Mouse (Mus musculus) CH12.LX (cell line): Measurements from ENCODE around the gene Phf1. TPM values are rescaled to one million over a fixed set of nuclear protein-coding genes. Genes with fewer than 3 reads are reported as not detected.

Experiments used
- DNase-seq: peaks from one replicate; pipeline ENCODE4 v3.0.0-alpha.2; 2013; ENCODE audit errors: extremely low read depth
- H3K27ac ChIP-seq: 2 replicates; pipeline ENCODE4 v1.5.1; 2012; ENCODE audit warnings: low read depth, mild to moderate bottlenecking, control low read depth, moderate library complexity; ENCODE audit not compliant: insufficient read depth
- H3K27me3 ChIP-seq: replicated peaks from 2 replicates; pipeline ENCODE3; 2012; ENCODE audit warnings: inconsistent platforms
- H3K36me3 ChIP-seq, 2 experiments: replicated peaks in 1 of 2; 2 replicates each; pipeline versions ENCODE3 to v1.6.1; 2012; ENCODE audit warnings: inconsistent platforms in 1 of 2, low read length in 1 of 2, mild to moderate bottlenecking in 1 of 2, mixed read lengths in 1 of 2, moderate library complexity in 1 of 2; ENCODE audit not compliant: control insufficient read depth in 1 of 2, insufficient read depth in 1 of 2
- H3K4me1 ChIP-seq, 2 experiments: 2 replicates each; pipeline ENCODE4 v1.6.1; 2012; ENCODE audit warnings: inconsistent platforms in 1 of 2, moderate library complexity in 1 of 2; ENCODE audit not compliant: insufficient read depth in 2 of 2, control insufficient read depth in 1 of 2
- H3K4me2 ChIP-seq: 2 replicates; pipeline ENCODE4 v1.6.1; 2012; ENCODE audit warnings: low read depth, mild to moderate bottlenecking, control low read depth; ENCODE audit not compliant: poor library complexity, insufficient read depth, severe bottlenecking
- H3K4me3 ChIP-seq, 3 experiments: fragments of 150-350 bp in 1 of 3; sonication (generic) in 1 of 3; replicated peaks in 1 of 3; 2 replicates each; pipeline versions ENCODE3 to v1.5.1; 2011 to 2012; ENCODE audit warnings: low read depth in 2 of 3, low read length in 2 of 3, mild to moderate bottlenecking in 2 of 3, moderate library complexity in 2 of 3, control low read depth in 1 of 3, improper control_type of control experiment in 1 of 3, inconsistent platforms in 1 of 3, mixed read lengths in 1 of 3; ENCODE audit not compliant: poor library complexity in 1 of 3
- H3K79me2 ChIP-seq: replicated peaks from 2 replicates; pipeline ENCODE4 v1.6.1; 2012; ENCODE audit warnings: mild to moderate bottlenecking, moderate library complexity; ENCODE audit not compliant: control insufficient read depth, poor library complexity, insufficient read depth, severe bottlenecking; ENCODE audit errors: extremely low read depth
- H3K9ac ChIP-seq: 2 replicates; pipeline ENCODE4 v1.6.1; 2012; ENCODE audit warnings: low read depth, mild to moderate bottlenecking, control low read depth, moderate library complexity; ENCODE audit not compliant: insufficient read depth
- H3K9me3 ChIP-seq: replicated peaks from 2 replicates; pipeline ENCODE3; 2012; ENCODE audit warnings: low read length, inconsistent platforms, mixed read lengths
- BHLHE40 ChIP-seq: IDR thresholded peaks from 2 replicates; pipeline ENCODE4 v1.6.1; 2011; ENCODE audit warnings: mild to moderate bottlenecking, low read depth, low read length, improper control_type of control experiment
- E2F4 ChIP-seq: IDR thresholded peaks from 2 replicates; pipeline ENCODE4 v1.6.1; 2011; ENCODE audit warnings: low read depth, low read length, improper control_type of control experiment; ENCODE audit not compliant: insufficient replicate concordance
- EP300 ChIP-seq: IDR thresholded peaks from 2 replicates; pipeline ENCODE4 v1.6.1; 2011; ENCODE audit warnings: low read length, improper control_type of control experiment
- HCFC1 ChIP-seq: IDR thresholded peaks from 2 replicates; pipeline ENCODE4 v1.6.1; 2012; ENCODE audit warnings: low read depth, mild to moderate bottlenecking, inconsistent platforms, low read length, improper control_type of control experiment
- JUND ChIP-seq: conservative IDR thresholded peaks from 2 replicates; pipeline ENCODE4 v1.6.1; 2011; ENCODE audit warnings: low read depth, low read length, improper control_type of control experiment
- KAT2A ChIP-seq: IDR thresholded peaks from 2 replicates; pipeline ENCODE4 v1.6.1; 2012; ENCODE audit warnings: low read length, improper control_type of control experiment, inconsistent platforms; ENCODE audit not compliant: insufficient replicate concordance
- MAZ ChIP-seq: IDR thresholded peaks from 2 replicates; pipeline ENCODE4 v1.6.1; 2012; ENCODE audit warnings: low read depth, mild to moderate bottlenecking, inconsistent platforms, low read length, improper control_type of control experiment, moderate library complexity
- MEF2A ChIP-seq: IDR thresholded peaks from 2 replicates; pipeline ENCODE4 v1.6.1; 2014; ENCODE audit warnings: low read depth, mild to moderate bottlenecking, inconsistent platforms, low read length, improper control_type of control experiment, borderline replicate concordance
- PAX5 ChIP-seq: IDR thresholded peaks from 2 replicates; pipeline ENCODE4 v1.6.1; 2012; ENCODE audit warnings: low read length, inconsistent platforms, mixed read lengths
- POLR2AphosphoS2 ChIP-seq: IDR thresholded peaks from 2 replicates; pipeline ENCODE4 v1.6.1; 2011; ENCODE audit warnings: low read depth, low read length, improper control_type of control experiment
- SIN3A ChIP-seq: IDR thresholded peaks from 2 replicates; pipeline ENCODE4 v1.6.1; 2012; ENCODE audit warnings: low read length, improper control_type of control experiment, inconsistent platforms
- SMC3 ChIP-seq: IDR thresholded peaks from 2 replicates; pipeline ENCODE4 v1.6.1; 2011; ENCODE audit warnings: low read depth, low read length, improper control_type of control experiment
- TBP ChIP-seq: conservative IDR thresholded peaks from 2 replicates; pipeline ENCODE4 v1.6.1; 2011; ENCODE audit warnings: low read depth, low read length, improper control_type of control experiment
- TCF12 ChIP-seq: IDR thresholded peaks from 2 replicates; pipeline ENCODE4 v1.6.1; 2014; ENCODE audit warnings: low read depth, mild to moderate bottlenecking, inconsistent platforms, low read length, improper control_type of control experiment
- UBTF ChIP-seq: IDR thresholded peaks from 2 replicates; pipeline ENCODE4 v1.6.1; 2012; ENCODE audit warnings: low read depth, mild to moderate bottlenecking, inconsistent platforms, low read length, improper control_type of control experiment, moderate library complexity
- ZC3H11A ChIP-seq: IDR thresholded peaks from 2 replicates; pipeline ENCODE4 v1.6.1; 2012; ENCODE audit warnings: low read depth, mild to moderate bottlenecking, inconsistent platforms, low read length, improper control_type of control experiment
- ZMIZ1 ChIP-seq: IDR thresholded peaks from 2 replicates; pipeline ENCODE4 v1.6.1; 2012; ENCODE audit warnings: low read depth, mild to moderate bottlenecking, inconsistent platforms, low read length, improper control_type of control experiment
- ZNF384 ChIP-seq: IDR thresholded peaks from 2 replicates; pipeline ENCODE4 v1.6.1; 2012; ENCODE audit warnings: low read depth, low read length, improper control_type of control experiment, inconsistent platforms
- dilution Hi-C: fragments of 300-500 bp; cut with MboI; formaldehyde crosslinking; loops from 2 replicates; pipeline ENCODE4 v1.14.3; 2020; ENCODE audit warnings: low sequenced_read_pairs; ENCODE audit not compliant: extremely low pct_unique_long_range_greater_than_20kb, extremely low pct_ligation_motif_present
- in situ Hi-C: fragments of 300-500 bp; cut with MboI; formaldehyde crosslinking; loops from 3 replicates; pipeline ENCODE4 v1.14.3; 2019; ENCODE audit warnings: low sequenced_read_pairs, low pct_ligation_motif_present, low pct_unique_long_range_greater_than_20kb, mixed read lengths
- polyA plus RNA-seq: library from polyadenylated mRNA; unstranded; fragments of >175 nt; gene quantifications from 2 replicates; pipeline ENCODE4 v1.2.1, GENCODE M21; 2012; ENCODE audit warnings: low read depth; ENCODE audit not compliant: insufficient read length
- total RNA-seq, 2 experiments: library from RNA; depleted of rRNA; stranded (reverse); fragments of 300-350 nt in 1 of 2; fragments of >200 nt in 1 of 2; gene quantifications; 2 replicates each; pipeline ENCODE4 v1.2.3; 2012 to 2014

The Phf1 gene
- total and polyA plus RNA-seq, 3 experiments: 1.7 to 4.1 (median 3.5) TPM

- peaks cover 11% of the 10 kb centered on the region for H3K27me3 ChIP-seq
- TF ChIP-seq UBTF (no peak), ZMIZ1 (no peak), POLR2AphosphoS2 (no peak), SIN3A (no peak), ZNF384 (no peak), PAX5 (no peak), MAZ (no peak), BHLHE40 (no peak), ZC3H11A (no peak), KAT2A (no peak), E2F4 (no peak), TCF12 (no peak), SMC3 (no peak), TBP (no peak), MEF2A (no peak)
- TF ChIP-seq, all 38 proteins: peak for 0
- Histone ChIP-seq H3K27ac (no peak overlapping the region), H3K9ac (no peak overlapping the region), H3K9me3 (no peaks in the 10 kb centered on the region), H3K79me2 (peaks cover 10% of the 10 kb centered on the region), H3K36me3 (peaks cover 4 to 6% of the 10 kb centered on the region in 2 experiments), H3K4me2 (no peak overlapping the region), H3K4me3 (no peak overlapping the region), H3K4me1 (peaks cover 3 to 15% of the 10 kb centered on the region in 2 experiments)
- dilution Hi-C loops (no loop called here), in situ Hi-C loops (no loop called here)
- DNase-seq: no peak
Measured at GRCm38 (mm10) chr17:26969257-26969656, 36.4 kb downstream of the Phf1 start.

- Histone ChIP-seq H3K4me3 (no peak overlapping the region), H3K27me3 (peaks cover 6% of the 10 kb centered on the region), H3K79me2 (peaks cover 18% of the 10 kb centered on the region), H3K36me3 (peaks cover 14% of the 10 kb centered on the region in 2 experiments), H3K9ac (no peak overlapping the region), H3K27ac (no peak overlapping the region), H3K9me3 (no peaks in the 10 kb centered on the region), H3K4me2 (no peak overlapping the region), H3K4me1 (peaks cover 8 to 24% of the 10 kb centered on the region in 2 experiments)
- DNase-seq: no peak
- dilution Hi-C loops: no loop called here
- TF ChIP-seq HCFC1 (no peak), JUND (no peak), EP300 (no peak)
- in situ Hi-C loops: no loop called here
Measured at GRCm38 (mm10) chr17:26970221-26970620, 37.4 kb downstream of the Phf1 start.
